Mouse (Mus musculus) hindbrain, embryonic 12.5 days (tissue): Measurements from ENCODE around the gene Dennd4c. TPM values are rescaled to one million over a fixed set of nuclear protein-coding genes. Genes with fewer than 3 reads are reported as not detected.

Experiments
- ATAC-seq: fragments of 200-750 bp; cut with Nextera tagmentation; 2 replicates; pipeline ENCODE4 v1.8.0; 2017; ENCODE audit warnings: moderate TSS enrichment; ENCODE audit not compliant: low FRiP score
- H3K27ac ChIP-seq: fragments of 300-500 bp; sonication (generic); 2 replicates; pipeline ENCODE4 v1.5.1; 2016; ENCODE audit warnings: mild to moderate bottlenecking
- H3K27me3 ChIP-seq: fragments of 300-500 bp; sonication (generic); 2 replicates; pipeline ENCODE4 v1.6.1; 2016; ENCODE audit warnings: mild to moderate bottlenecking
- H3K36me3 ChIP-seq: fragments of 300-500 bp; sonication (generic); 2 replicates; pipeline ENCODE4 v1.6.1; 2016; ENCODE audit warnings: mild to moderate bottlenecking
- H3K4me1 ChIP-seq: fragments of 300-500 bp; sonication (generic); 2 replicates; pipeline ENCODE4 v1.6.1; 2016
- H3K4me2 ChIP-seq: fragments of 300-500 bp; sonication (generic); replicated peaks from 2 replicates; pipeline ENCODE4 v1.6.1; 2016; ENCODE audit warnings: mild to moderate bottlenecking
- H3K4me3 ChIP-seq: fragments of 300-500 bp; sonication (generic); 2 replicates; pipeline ENCODE4 v1.5.1; 2016; ENCODE audit warnings: mild to moderate bottlenecking
- H3K9ac ChIP-seq: fragments of 300-500 bp; sonication (generic); 2 replicates; pipeline ENCODE4 v1.6.1; 2016; ENCODE audit warnings: mild to moderate bottlenecking, moderate library complexity
- H3K9me3 ChIP-seq: fragments of 300-500 bp; sonication (generic); replicated peaks from 2 replicates; pipeline ENCODE4 v1.6.1; 2016; ENCODE audit warnings: mild to moderate bottlenecking
- WGBS: fragments of 180-500 bp; shearing (Covaris S2); methylation state at CpG from one replicate; pipeline ENCODE4 v1.1.7; 2016; 5-methylcytosine and 5-hydroxymethylcytosine counted together
- polyA plus RNA-seq: library from polyadenylated mRNA; unstranded; fragments of >200 nt; fragmentation: Nextera tagmentation; extraction: Ambion mirVana; gene quantifications from 2 replicates; pipeline ENCODE4 v1.2.1, GENCODE M21; 2016

Dennd4c gene
- polyA plus RNA-seq, 1 experiment from 2014 or later, result 6.0 TPM

DNA sequence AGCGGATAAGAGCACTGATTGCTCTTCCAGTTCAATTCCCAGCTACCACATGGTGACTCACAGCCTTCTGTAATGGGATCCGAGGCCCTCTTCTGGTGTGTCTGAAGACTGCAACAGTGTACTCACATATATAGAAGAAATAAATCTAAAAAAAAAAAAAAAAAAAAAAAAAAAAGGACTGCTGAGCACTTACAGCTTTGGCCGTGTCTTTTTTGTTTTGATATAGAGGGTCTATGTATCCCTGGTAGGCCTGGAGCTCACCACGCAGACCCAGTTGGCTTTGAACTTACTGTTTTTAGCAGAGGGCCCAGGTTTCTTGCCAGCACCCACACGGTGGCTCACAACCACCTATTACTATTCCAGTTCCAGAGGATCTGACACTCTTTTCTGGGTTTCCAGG lies 115.7 kb downstream of the Dennd4c start:
- Histone ChIP-seq H3K27ac (no peak overlapping the region), H3K9me3 (no peaks in the 10 kb centered on the region), H3K4me2 (no peak overlapping the region), H3K4me1 (no peaks in the 10 kb centered on the region), H3K27me3 (no peaks in the 10 kb centered on the region), H3K36me3 (no peaks in the 10 kb centered on the region), H3K4me3 (no peak overlapping the region), H3K9ac (no peak overlapping the region)
- WGBS, result 86% methylated on average over 5 of the region's 5 CpGs
- ATAC-seq, result no peak

DNA sequence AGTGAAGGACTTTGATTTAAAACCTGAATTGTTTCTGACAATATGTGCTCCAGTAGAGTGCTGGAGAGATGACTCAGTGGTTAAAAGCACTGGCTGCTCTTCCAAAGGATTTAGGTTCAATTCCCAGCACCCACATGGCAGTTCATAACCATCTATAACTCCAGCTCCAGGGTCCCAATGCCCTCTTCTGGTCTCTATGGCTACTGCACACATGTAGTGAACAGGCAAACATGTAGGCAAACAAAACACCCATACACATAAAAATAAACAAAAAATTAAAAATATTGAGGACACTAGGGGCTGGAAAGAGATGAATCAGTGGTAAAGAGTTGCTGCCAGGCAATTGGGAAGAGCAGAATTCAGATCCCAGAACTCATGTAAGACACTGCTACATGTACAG lies 123.6 kb downstream of the Dennd4c start:
- Histone ChIP-seq H3K4me3 (no peak overlapping the region), H3K36me3 (no peaks in the 10 kb centered on the region), H3K4me2 (no peak overlapping the region), H3K9ac (no peak overlapping the region), H3K27me3 (peaks cover 16% of the 10 kb centered on the region), H3K9me3 (no peaks in the 10 kb centered on the region), H3K4me1 (peaks cover 8% of the 10 kb centered on the region; the same call in 1 of the 2 replicates), H3K27ac (no peak overlapping the region)
- no peak for ATAC-seq

DNA sequence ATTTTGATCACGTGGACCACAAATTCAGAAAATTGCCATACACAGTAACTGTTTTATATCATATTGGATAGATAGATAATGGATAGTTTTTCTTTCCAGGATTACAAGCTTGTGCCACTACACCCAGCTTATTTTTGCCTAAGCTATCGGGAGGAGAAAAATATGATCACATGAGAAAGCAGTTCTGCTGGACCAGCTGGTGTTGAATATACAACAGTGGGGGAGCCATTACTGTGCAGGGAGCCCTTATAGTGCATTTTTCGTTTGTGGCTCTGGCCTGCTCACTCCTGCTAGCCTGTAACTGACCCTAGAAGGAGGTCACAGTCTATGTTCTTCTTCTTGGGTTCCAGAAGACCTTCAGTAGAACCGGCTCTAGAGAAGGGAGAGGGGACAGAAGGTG lies 124.7 kb downstream of the Dennd4c start:
- Histone ChIP-seq H3K4me3 (no peak overlapping the region), H3K4me2 (no peak overlapping the region), H3K9ac (no peak overlapping the region), H3K36me3 (no peaks in the 10 kb centered on the region), H3K27ac (no peak overlapping the region), H3K9me3 (no peaks in the 10 kb centered on the region), H3K4me1 (peaks cover 8% of the 10 kb centered on the region; the same call in 1 of the 2 replicates), H3K27me3 (peaks cover 16% of the 10 kb centered on the region)
- 56% methylated on average over 4 of the region's 4 CpGs for WGBS
- ATAC-seq, result no peak

DNA sequence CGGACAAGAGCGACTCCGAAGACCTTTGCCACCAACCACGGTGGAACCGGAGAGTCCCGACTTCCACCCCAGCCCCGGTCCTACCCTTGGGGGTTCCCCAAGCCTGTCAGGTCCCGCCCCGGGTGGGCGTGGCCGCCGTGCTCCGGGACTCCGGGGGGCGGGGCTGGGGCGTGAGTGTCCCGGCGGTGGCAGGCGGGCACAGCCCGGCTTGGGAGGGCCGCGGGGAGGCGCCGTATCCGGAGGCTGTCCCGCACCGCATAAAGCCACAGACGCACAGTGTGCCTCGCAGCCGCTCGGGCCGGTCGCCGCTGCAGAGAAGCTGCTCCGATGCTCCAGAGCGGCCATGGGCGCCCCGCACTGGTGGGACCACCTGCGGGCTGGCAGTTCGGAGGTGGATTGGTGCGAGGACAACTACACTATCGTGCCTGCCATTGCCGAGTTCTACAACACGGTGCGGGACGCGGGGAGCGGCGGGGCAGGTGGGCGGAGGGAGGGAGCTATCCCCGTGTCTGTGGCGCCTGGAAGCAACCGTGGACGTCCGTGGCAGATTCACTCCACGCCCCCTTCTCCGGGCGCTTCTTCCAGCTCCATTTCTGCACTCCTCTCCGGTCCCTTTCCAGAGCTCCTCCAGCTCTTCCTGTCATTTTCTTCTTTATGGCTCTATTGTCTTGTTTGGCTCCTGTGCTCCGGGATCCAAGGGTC lies 125.9 kb downstream of the Dennd4c start, which contains the start of gene Acer2:
Acer2 (plus strand) TSS at position 251 of the 702 bp plus-strand sequence.
- under 1% methylated on average over 60 of the region's 60 CpGs for WGBS
- peaks cover 8% of the 10 kb centered on the region; the same call in 1 of the 2 replicates for H3K4me1 ChIP-seq
- no peaks in the 10 kb centered on the region for H3K9me3 ChIP-seq
- H3K4me2 ChIP-seq, result peak within 1 kb of the TSS; percentile 94
- peak within 1 kb of the TSS; percentile 74 for H3K4me3 ChIP-seq
- no peaks in the 10 kb centered on the region for H3K36me3 ChIP-seq
- H3K27me3 ChIP-seq, result peaks cover 16% of the 10 kb centered on the region
- H3K9ac ChIP-seq, result peak within 1 kb of the TSS; percentile 77
- peak within 1 kb of the TSS; percentile 48; the same call in 1 of the 2 replicates for H3K27ac ChIP-seq
- ATAC-seq, result peak; percentile 95

DNA sequence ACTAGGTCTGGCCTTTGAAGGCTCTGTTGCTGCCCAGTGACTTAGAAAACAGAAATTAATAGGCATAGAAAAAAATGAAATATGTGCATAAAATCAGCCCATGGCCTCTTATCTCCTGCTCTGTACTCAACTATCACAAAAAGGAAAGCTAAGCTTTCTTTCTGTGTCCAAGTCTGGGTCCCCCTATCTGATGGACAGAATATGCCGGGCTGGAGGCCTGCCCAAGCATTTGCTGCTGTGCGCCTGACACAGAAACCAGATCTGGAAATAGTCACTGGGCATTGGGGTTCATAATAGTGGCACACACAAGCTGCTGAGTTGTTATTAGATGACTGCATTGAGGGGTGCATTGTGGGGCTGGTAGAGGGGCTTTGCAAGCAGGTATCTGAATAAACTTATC lies 131.1 kb downstream of the Dennd4c start:
- Histone ChIP-seq H3K4me3 (no peak overlapping the region), H3K9ac (no peak overlapping the region), H3K9me3 (no peaks in the 10 kb centered on the region; the same call in 1 of the 2 replicates), H3K4me1 (peaks cover 8% of the 10 kb centered on the region; the same call in 1 of the 2 replicates), H3K36me3 (no peaks in the 10 kb centered on the region), H3K4me2 (no peak overlapping the region), H3K27ac (no peak overlapping the region), H3K27me3 (peaks cover 12% of the 10 kb centered on the region)
- 94% methylated on average over 2 of the region's 2 CpGs for WGBS
- ATAC-seq, result no peak

DNA sequence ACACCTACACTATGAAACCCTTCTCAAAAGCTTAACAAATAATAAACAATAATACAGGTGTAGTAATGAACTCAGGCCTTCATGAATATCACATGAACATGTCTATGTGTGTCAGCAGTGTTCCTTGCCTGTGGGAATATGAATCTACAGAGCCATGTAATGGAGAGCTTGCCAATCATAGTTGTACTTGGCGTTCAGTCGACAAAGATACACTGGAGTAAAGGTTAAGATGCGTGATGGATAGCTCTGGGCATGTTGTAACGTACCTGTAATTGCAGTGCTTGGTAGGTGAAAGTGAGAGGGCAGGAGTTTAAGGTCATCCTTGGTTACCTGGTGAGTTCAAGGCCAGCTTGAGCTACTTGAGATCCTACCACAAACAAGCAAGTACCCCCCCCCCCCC lies 132.8 kb downstream of the Dennd4c start:
- Histone ChIP-seq H3K4me2 (no peak overlapping the region), H3K27me3 (peaks cover 8% of the 10 kb centered on the region; the same call in 1 of the 2 replicates), H3K36me3 (no peaks in the 10 kb centered on the region), H3K27ac (no peak overlapping the region), H3K9me3 (no peaks in the 10 kb centered on the region; the same call in 1 of the 2 replicates), H3K4me1 (no peaks in the 10 kb centered on the region), H3K9ac (no peak overlapping the region), H3K4me3 (no peak overlapping the region)
- 87% methylated on average over 4 of the region's 4 CpGs for WGBS
- no peak for ATAC-seq

DNA sequence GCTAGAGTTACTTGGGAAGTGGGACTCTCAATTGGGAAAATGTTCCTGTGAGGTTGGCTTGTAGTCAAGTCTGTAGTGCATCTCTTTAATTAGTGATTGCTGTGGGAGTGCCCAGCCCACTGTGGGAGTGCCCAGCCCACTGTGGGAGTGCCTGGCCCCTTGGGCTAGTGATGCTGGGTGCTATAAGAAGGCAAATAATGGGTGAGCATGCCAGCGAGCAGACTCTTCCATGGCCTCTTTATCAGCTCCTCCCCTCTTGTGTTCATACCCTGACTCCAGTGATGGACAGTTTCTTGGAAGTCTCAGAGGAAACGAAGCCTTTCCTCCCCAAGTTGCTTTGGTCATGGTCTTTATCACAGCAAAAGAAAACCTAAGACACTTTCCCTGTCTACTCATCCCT lies 134.1 kb downstream of the Dennd4c start:
- Histone ChIP-seq H3K9me3 (no peaks in the 10 kb centered on the region; the same call in 1 of the 2 replicates), H3K27me3 (peaks cover 3% of the 10 kb centered on the region; the same call in 1 of the 2 replicates), H3K4me1 (no peaks in the 10 kb centered on the region), H3K4me3 (no peak overlapping the region), H3K4me2 (no peak overlapping the region), H3K36me3 (no peaks in the 10 kb centered on the region), H3K27ac (no peak overlapping the region), H3K9ac (no peak overlapping the region)
- no peak for ATAC-seq
- WGBS, result 51% methylated on average over 2 of the region's 2 CpGs

DNA sequence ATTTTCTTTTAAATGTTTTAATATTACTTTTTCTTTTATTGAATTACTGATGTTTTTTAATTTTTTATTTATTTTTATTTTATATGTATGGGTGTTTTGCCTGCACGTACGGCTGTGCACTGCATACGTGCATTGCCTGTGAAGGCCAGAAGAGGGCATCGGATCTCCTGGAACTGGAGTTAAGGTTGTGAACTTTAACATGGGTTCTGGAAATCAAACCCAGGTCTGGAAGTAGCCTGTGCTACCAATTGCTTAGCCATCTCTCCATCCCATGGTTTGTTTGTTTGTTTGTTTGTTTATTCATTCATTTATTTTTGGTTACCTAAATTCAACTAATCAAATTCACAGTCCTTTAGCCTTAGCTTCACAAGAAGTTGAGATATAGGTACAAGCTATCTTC lies 136.6 kb downstream of the Dennd4c start:
- H3K4me1 ChIP-seq, result no peaks in the 10 kb centered on the region
- no peak for ATAC-seq
- no peak overlapping the region for H3K4me3 ChIP-seq
- no peak overlapping the region for H3K27ac ChIP-seq
- H3K9me3 ChIP-seq, result no peaks in the 10 kb centered on the region; the same call in 1 of the 2 replicates
- H3K27me3 ChIP-seq, result peaks cover 3% of the 10 kb centered on the region; the same call in 1 of the 2 replicates
- no peak overlapping the region for H3K9ac ChIP-seq
- H3K36me3 ChIP-seq, result no peaks in the 10 kb centered on the region
- 34% methylated on average over 4 of the region's 4 CpGs for WGBS
- H3K4me2 ChIP-seq, result no peak overlapping the region

DNA sequence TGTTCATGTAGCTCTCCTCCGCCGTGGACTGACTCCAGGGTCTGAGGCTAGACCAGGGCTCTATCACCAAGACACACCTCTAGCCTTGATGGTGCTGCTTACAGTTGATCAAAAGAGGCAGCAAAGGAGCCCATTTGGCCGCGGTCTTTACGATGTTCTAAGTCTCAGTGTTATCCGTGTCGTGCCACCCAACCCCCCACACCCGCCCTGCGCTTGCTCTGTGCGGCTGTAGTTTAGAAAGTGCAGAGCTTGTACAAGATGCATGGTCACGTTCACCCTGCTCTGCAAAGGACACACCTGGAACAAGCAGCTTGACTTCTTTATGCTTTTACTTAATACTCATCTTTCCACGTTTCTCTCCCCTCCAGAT lies 137.4 kb downstream of the Dennd4c start:
- Histone ChIP-seq H3K27ac (no peak overlapping the region), H3K9ac (no peak overlapping the region), H3K4me3 (peak overlapping the region; percentile 2; the same call in 1 of the 2 replicates), H3K4me1 (no peaks in the 10 kb centered on the region), H3K9me3 (no peaks in the 10 kb centered on the region), H3K4me2 (peak overlapping the region; percentile 33), H3K27me3 (peaks cover 3% of the 10 kb centered on the region; the same call in 1 of the 2 replicates), H3K36me3 (no peaks in the 10 kb centered on the region)
- 52% methylated on average over 12 of the region's 12 CpGs for WGBS
- no peak for ATAC-seq

DNA sequence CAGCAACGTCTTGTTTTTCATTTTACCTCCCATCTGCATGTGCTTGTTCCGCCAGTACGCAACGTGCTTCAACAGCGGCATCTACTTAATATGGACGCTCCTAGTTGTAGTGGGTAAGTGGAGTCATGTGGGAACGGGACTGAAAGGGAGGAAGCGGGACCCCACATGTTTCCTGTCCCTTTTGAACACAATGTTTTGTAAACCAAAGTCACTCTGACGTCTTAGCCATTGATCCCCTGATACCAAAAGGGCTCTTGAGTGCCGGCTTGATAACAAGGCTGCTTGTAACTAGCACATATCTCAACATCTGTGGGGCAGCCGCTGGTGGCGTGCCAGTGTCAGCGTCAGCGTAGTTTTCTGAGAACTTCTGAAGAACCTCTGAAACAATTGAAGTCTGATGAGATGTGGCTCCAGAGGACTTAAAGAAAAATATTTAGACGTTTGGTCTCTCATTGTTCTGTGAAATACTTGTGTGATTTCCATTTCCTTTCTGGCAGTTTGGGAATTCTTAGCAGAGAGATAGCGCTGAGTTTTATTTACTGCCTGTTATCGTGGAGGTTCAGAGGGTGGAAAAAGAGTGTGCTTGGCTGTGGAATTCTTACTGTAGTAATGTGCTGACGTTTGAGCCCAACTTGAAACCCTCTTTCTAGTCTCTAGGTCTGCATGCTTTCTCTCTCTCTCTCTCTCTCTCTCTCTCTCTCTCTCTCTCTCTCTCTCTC lies 138.0 kb downstream of the Dennd4c start:
- H3K27me3 ChIP-seq, result peaks cover 3% of the 10 kb centered on the region; the same call in 1 of the 2 replicates

DNA sequence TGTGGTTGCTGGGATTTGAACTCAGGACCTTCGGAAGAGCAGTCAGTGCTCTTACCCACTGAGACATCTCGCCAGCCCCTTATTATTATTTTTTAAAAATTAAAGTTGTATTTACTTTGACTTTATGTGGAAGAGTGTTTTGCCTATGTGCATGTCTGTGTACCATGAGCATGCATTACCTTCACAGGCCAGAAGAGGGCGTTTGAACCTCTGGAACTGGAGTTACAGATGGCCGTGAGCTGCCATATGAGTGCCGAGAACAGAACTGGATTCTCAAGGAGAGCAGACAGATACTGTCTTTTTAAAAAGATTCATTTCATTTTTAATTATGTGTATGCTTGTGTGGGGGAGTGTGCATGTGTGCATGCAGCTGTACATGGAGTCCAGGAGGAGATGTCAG lies 139.5 kb downstream of the Dennd4c start:
- WGBS, result 64% methylated on average over 5 of the region's 5 CpGs

More for the DNA sequence above, 138.0 kb downstream of the Dennd4c start:
- H3K9ac ChIP-seq, result no peak overlapping the region
- no peaks in the 10 kb centered on the region for H3K4me1 ChIP-seq
- peak overlapping the region; percentile 33 for H3K4me2 ChIP-seq
- H3K27ac ChIP-seq, result no peak overlapping the region
- H3K9me3 ChIP-seq, result no peaks in the 10 kb centered on the region
- no peaks in the 10 kb centered on the region for H3K36me3 ChIP-seq
- H3K4me3 ChIP-seq, result peak overlapping the region; percentile 2; the same call in 1 of the 2 replicates
- WGBS, result 38% methylated on average over 18 of the region's 18 CpGs
- ATAC-seq, result no peak

DNA sequence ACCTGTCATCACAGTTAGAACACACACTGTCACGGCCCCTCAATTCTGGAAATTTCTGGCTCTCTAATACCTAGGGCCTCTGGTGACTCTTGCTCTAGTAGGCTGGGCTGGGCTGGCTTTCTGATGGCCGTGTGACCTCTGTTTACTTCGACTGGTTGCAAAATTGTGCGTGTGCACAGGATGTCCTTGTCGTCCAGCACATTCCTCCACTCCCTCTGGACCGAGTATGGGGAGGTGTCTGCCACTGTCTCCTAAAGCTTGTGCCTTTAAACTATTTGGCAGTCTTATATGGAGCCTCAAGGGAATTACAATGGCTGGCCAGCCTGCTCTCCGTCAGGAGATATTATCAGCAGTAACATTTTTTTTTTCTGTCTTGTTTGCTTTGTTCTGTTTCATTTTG lies 149.1 kb downstream of the Dennd4c start:
- 80% methylated on average over 7 of the region's 7 CpGs for WGBS
- no peak overlapping the region for H3K9ac ChIP-seq

More for the DNA sequence above, 139.5 kb downstream of the Dennd4c start:
- Histone ChIP-seq H3K27me3 (peaks cover 3% of the 10 kb centered on the region; the same call in 1 of the 2 replicates), H3K36me3 (no peaks in the 10 kb centered on the region), H3K4me1 (no peaks in the 10 kb centered on the region), H3K4me2 (no peak overlapping the region), H3K4me3 (no peak overlapping the region), H3K9me3 (no peaks in the 10 kb centered on the region), H3K27ac (no peak overlapping the region), H3K9ac (no peak overlapping the region)
- no peak for ATAC-seq

More for the DNA sequence above, 149.1 kb downstream of the Dennd4c start:
- Histone ChIP-seq H3K36me3 (no peaks in the 10 kb centered on the region), H3K4me2 (no peak overlapping the region), H3K4me1 (no peaks in the 10 kb centered on the region), H3K4me3 (no peak overlapping the region), H3K27me3 (no peaks in the 10 kb centered on the region), H3K27ac (no peak overlapping the region), H3K9me3 (no peaks in the 10 kb centered on the region)
- ATAC-seq, result no peak
